Mouse (Mus musculus) telencephalon, adult 2 months (tissue): ENCODE measurements at regions not wholly inside any gene's neighbourhood (a gene's known extent, or its start where the extent isn't known, plus 50 kb on each side); places are given as distances from the start of the nearest gene placed in this dataset.
"Not testable (repeated sequence)": the region's sequence is repeated elsewhere in the genome, so short reads cannot be mapped to it uniquely, and the experiment has no call there.

Source experiments
- DNase-seq: peaks from one replicate; pipeline ENCODE4 v3.0.0-alpha.2; 2011; ENCODE audit warnings: low read depth, low spot score

DNA sequence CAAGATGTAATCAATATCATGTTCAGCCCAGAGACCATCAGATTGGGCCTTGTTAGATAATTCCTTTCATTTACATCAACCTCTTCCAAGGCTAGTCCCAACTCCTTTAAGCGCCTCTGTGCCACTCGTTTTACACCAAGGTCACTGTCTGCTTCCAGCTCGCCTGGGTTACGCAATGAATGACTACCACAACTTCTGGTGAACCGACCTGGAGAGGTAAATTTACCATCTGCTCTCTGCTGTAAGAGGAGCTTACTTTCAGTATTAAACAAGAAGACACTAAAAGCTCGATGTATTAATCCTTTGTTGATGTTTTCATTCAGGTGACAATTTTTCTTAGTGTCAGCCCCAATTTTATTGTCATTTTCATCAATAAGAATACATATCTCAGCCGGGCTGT is 51.7 kb upstream of the Fam174b start:
- DNase-seq = no peak

DNA sequence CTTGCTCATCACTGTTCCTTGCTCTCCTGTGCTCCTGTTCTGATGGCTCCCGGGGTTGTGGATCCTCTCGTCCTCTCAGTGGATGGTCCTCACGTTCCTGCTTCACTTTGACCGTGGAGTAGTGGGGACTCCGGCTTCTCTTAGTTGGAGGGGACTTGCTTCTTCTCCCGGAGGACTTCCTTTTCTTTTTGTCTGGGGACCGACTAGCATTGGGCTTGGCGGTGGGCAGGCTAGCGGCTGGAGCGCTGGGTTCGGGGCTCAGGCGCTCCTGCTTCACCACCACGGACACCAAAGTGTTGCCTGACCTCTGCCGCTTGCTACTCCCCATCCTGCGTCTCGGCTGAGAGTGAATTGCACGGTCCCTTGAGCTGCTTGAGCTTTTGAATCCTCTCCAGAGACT is 53.9 kb upstream of the Fam174b start:
- DNase-seq = not testable (repeated sequence)

DNA sequence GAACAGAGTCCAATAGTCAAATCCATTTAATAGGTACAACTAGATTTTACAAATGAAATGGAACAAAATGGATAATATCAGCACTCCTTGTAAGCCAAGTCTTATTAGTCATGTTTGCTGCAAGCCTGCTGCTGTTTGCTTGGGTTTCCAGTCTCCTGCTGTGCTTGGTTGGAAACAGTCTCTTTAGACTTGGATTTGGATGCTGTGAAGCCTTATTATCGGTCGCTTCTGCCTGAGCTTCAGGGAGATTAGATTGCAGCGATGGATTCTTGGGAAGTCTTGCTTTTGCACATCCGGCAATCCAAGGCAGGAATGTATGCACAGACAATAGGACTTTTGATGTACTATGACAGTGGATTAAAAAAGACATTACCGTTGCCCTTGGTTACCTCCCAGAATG is 57.3 kb upstream of the Fam174b start:
- no peak for DNase-seq

DNA sequence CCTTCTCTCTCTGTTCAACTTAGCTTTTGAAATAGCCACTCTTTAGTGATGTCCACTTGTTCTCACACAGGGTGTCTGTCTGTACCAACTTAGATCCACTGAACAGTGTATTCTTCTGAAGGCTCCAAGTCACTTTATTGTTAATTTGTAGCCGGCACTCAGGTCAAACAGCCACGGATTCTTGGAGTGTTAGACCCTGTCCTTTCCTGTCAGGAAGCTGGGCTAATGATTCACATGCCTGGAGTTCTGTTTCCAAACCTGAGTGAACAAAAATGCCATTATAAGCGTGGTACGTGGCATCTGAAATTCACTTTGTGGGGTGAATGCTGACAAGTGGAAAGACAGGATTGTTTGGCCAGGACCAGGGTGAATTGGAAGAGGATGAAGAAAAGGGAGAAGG is 69.5 kb upstream of the Fam174b start:
- DNase-seq = no peak

DNA sequence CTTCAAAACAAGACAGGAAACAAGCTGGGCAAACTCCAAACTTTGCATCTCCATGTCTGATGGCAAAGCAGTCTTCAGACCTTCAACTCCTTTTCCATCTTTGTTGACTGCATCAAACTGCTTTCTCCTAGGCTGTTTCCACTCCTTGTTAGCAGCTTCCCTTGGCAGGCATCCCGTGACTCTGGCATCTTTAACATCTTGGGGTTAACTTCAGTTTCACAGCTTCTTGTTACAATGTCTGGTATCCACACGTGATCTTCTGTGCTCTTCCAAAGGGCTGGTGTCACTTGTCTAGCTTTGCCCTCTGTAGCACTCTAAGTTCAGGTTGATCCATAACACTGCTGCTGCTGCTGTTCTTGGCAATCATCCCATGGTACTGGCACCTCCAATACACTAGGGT is 71.3 kb upstream of the Fam174b start:
- DNase-seq = no peak

DNA sequence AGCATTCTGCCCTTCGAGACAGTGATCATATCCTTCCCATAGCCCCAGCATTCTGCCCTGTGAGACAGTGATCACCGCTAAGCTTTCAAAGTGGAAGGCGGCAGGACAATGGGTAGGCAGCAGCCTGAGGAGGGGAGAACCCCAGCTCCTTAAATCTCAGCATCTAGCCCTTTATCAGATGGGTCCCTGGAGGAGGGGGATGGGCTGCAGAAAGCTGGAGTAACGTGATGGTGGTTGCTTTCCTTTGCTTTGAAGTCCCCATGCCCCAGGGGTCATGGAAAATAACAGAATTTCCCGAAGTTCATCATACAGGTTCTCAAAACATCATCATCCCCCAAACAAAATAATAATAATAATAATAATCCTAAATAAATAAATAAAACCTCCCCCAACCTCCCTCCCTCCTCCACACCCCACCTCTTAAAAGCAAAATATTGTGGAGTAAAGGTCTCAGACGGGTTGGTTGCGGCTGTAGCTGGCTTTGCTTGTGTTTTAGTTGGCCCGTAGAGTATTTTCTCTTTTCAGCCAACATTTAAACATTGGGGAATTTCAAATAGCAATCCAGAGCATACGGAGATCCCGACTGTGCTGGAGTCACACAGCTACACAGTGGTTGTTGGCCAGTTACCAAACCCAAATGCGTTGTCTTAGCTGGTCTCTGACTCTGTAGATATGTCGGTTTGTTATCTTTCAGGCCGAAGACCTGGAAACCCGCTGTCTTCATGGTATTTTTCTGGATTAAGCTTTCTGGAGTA is 73.0 kb upstream of the Fam174b start:
- DNase-seq = no peak

DNA sequence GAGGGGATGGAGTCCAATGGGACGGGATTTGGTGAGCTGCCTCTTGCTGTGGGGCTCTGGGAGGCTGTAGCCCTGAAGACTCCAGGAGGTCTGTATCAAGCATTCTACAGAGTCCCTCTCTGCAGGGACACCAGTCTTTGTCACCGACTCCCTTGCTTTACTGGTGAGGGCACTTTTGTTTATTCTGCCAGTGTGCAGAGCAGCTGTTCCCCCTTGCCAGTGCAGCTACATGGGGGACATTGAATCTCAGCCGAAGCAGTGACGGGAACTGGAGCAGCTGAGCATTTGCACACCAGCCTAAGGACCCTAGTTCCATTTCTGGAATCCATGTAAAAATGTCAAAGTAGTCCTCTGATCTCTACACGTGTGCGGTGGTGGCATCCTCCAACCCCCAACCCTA is 75.1 kb upstream of the Fam174b start:
- no peak for DNase-seq

DNA sequence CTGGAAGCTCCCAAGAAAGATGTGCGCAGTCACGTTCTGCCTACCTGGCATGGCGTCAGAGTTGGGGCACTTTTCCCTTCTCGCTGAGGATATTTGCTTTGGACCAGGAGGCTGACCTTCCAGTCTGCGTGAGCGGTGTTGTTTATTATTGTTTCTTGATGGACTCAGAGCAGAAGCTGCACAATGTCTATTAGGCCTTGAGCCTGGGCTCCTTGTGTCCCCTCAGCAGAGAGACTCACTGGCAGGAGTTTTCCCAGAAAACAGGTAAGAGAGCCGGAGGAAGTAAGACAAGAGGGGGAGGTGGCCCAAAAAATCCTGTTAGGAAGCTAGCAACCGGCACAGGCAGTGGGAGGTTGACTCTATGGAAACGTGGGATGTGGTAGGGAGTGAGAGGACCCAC is 77.6 kb upstream of the Fam174b start:
- no peak for DNase-seq

DNA sequence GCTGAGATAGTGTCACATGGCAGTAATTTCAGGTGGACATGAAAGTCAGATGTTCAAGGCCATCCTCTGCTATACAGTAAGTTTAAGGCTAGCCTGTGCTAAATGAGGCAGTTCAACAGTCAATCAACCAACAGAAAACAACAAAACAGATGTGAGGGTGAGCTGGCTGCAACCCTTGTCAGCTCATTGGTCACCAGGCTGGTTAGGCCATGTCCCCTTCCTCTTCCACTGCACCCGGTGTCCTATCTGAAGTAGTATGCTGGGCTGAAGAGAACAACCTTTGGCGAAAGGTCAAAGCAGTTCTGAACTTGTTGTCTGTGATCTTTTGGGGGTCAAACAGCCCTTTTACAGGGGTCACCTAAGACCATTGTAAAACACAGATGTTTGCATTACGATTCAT is 78.2 kb upstream of the Fam174b start:
- DNase-seq = no peak

DNA sequence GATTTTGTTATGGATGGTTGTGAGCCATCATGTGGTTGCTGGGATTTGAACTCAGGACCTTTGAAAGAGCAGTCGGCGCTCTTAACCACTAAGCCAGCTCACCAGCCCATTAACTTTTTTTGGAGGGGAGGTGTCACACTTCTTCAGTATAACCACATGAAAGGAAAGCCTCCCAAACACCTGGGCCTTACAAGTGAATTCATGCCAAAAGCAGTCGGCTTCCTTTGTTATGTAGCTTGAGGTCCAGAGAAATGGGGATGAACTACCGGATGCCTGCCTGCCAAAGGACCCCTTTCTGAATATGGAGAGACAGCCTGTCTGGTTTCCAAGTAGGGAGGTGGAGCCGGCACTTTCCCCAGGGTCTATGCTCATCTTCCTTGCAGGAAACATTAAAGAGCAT is 80.6 kb upstream of the Fam174b start:
- DNase-seq = no peak

DNA sequence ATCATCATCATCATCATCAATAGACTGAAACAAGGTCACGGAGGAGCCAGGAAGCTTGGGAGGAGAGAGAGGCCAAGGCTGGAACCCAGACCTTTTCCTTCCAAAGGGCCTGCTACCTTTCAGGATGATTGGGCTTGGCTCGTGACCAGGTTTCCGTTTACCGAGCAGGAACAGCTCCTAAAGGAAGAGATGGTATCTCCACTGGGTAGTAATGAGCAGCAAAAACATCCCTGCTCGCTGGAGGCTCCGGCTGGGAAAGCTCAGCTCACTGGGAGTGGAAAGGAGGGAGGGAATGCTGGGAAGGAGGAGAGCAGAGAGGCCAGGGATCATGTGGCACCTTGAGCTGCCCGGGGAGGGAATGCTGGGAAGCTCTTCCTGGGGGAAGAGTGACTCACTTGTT is 82.8 kb upstream of the Fam174b start:
- DNase-seq = no peak

DNA sequence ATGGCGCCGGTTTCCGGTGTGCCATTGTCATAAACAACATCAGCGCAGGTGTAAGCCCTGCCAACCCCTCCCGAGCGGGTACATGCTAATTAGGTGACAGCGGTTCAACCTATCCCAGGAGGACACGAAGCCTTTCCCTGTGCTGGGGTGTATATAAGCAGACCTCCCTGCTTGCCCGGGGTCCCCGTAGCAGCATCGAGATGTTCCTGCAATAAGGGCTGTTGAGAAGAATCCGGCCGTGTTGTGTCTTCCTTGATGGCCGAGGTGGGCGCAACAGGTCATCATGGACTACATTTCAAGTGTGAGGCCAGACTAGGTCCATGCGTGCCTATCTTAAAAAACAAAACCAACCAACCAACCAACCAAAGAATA is 83.7 kb upstream of the Fam174b start:
- not testable (repeated sequence) for DNase-seq

DNA sequence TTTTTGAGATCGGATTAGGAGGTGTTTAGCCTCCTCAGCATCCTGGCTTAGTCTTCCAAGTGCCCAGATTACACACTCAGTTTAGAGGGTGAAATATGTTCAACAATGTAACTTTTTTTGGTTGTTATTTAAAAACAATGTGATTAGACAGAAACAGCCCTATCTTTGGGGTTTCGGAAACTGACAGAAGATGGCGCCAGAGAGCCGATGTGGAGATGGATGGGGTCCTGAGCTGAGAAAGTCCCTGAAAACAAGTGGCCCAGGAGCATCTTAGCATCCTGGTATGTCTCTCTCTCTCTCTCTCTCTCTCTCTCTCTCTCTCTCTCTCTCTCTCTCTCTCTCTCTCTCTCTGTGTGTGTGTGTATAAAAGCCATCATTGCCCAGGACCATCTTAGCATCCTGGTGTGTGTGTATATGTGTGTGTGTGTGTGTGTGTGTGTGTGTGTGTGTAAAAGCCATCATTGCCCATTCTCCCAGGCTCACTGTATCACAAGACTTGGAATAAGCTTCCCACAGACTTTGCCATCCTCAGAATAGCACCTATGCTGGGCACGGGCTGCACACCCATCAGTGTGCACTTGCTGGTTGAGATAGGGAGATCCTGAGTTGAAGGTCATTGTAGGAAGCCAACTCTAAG is 84.2 kb upstream of the Fam174b start:
- no peak for DNase-seq

DNA sequence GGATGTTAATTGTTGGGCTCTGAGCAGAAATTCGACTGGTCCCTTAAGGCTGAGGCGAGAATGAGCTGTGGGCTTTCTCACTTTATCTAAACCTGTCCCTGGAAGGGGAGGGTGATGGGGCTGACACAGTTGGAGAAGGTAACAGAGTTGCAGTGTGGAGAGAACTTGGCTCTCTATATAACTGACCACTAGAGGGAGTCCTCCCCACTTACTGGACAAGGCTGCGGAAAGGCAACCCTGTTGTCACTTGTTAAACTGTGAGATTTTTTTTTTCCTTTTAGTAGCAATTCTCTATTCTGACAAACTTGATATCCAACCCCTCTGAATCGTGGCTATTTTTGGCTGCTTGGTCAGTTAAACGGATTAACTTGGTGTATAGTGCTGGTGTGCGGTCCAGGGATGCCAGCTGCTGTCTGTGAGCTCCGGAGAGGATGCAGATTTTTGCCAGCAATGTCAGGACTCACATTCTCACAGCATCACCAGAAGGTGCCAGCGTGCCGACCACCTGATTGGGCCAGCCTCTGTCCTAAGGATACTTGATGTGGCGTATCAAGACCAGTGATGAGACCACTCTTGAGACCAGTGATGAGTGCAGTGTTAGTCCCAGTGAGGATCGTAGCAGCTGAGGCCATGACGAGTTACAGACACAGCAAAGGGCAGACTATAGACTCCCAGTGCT is 85.8 kb upstream of the Fam174b start:
- DNase-seq = peak; percentile 40

DNA sequence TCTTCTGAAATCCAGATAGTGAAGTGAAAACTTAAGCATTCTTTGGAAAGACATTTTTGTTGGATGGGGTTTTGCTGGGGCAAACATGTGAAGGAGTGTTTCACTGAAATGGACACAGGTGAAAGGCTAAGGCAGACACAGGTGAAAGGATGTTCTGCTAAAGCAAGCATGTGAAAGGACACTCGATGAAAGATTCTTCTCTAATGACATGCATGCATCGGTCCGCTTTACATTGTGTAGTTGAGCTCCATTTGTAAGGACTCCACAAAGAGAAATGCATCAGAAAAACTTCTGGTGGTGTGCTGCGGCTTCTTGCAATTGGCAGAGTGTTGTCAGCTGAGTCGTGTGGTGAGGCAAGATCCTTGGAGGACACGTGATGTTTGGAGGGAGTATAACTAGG is 89.2 kb upstream of the Fam174b start:
- no peak for DNase-seq

DNA sequence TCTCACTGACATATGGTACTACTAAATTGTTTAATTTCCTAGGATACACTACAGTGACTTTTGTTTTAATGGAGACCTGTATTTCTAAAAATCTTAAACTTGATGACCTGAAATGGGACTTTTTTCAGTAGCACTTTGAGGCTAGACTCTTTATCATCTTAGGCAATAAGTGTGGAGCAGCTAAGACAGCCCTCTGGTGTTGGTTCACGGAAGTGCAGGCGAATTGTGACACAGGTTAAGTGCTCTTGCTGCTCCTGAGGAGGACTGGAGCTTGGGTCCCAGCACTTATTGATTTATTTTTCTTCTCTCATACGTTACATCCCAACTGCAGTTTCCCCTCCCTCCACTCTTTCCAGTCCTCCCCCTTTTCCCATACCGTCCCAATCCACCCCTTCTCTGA is 92.1 kb upstream of the Fam174b start:
- DNase-seq = peak; percentile 65

DNA sequence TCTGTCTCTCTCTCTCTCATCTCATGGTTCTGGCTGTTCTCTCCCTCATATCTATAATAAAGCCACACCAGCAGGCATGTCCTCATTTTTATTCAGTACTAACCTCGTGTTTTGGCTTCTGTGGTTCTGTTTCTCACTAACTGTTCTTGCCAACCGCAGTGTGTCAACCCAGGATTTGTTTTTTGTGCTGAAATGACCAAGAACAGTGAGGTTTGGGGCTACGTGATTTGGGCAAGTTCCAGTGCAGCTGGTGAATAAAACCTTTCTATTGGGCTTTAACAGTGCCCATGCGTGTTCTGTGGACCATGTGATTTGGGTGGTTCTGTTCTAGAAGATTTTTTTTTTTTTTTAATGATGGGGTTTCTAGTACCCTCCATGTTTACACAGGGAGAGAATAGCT is 93.0 kb upstream of the Fam174b start:
- peak; percentile 55 for DNase-seq

DNA sequence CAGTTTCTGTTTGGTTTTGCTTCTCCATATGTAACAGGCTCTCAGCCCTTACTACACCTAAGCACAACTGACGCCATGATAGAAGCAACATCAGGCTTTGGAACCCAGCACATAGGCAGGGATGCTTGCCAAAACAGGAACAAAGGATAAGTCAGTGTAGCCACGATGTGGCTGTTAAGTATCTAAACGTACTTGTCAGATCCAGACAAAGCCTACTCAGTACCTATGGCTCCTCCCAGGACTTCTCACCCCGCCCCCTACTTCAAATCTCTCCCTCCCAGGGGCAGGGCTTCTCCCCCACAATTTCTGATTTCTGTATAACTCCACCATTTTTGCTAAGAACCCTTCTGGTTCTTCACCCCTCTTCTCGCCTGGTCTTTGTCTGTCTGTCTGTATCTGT is 93.4 kb upstream of the Fam174b start:
- DNase-seq = no peak

DNA sequence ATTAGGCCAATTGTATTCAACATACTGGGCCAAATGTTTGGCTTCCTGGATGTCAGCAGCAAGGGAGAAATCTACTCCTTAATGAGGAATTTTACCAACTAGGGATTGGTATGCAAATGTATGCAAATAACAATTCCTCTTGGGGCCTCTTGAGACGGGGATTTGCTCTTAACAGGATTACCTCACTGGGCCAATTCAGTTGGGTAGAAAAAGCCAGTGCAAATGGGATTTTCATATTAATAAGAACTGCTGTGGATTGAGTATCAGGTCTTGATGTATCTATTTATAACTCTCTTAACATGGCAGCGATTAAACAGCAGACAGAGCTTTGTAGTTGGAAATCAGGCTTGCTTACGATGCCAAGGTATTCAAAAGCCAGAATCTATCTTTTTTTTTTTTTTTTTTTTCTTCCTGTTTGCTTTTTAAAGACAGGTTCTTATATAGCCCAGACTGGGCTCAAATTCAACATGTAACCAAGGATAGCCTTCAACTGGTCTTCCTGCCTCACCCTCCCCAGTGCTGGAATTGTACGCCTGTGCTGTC is 95.7 kb upstream of the Fam174b start:
- DNase-seq = no peak

DNA sequence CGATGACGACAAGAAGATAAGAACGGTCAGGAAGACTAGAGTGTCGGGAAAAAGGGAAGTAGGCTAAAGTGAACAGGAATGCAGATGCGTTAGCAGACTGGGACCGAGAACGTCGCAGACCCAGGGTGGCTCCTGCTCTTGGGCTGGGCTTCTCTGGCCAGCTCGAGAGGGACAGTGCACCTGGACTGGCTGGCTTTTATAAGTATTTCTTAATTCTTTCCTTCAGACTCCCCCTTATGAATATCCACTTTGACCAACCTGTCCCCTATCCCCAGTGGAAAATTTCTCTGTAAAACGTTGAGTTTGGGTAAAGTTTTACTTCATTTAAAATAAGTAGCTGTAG is 96.1 kb upstream of the Fam174b start:
- no peak for DNase-seq

DNA sequence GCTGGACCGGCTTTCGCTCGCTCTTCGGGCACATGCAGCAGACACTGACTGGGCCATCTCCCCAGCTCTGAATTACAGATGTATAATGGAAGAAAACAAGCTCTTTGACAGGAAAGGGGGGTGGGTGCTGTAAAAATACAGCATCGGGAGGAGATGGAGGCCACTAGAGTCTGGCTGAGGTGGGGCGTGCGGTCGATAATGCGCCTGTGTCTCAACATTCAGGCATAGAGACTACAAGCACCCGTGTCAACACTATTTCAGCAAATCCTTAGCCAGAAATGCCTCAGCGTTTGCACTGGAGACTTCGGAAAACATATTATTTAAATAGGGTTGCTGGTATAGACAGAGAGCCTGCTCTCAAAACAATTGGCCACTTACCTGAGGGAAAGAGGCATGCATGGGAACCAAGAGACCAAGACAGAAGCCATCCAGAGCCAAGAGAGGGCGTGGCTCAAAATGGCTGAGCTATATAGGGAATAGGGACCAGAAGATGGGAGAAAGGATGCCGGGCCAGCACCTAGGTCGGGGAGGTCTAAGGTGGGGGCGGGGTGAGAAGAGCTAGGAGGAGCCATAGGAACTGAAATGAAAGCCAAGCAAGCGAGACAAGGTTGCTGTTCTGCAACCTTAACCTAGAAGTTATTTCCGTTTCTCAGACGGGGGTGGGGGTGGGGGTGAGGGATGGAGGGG is 96.7 kb upstream of the Fam174b start:
- no peak for DNase-seq

DNA sequence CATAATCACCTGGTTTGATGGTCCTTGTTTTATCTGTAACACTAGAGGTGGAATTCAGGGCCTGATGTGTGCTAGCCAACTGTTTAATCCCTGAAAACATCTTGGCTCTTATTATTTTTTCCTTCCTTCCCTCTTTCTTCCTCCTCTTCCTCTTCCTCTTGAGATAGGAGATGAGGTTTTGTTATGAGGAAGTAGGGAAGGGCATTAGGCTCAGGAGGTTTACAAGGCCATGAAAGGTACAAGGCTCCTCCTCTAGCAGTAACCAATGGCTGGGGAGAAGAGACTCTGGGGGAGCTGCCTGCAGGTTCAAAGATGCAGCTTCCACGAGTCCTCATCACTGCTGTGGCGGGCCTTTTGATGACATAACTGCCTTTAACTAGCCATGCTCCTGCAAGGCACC is 98.6 kb upstream of the Chd2 start:
- DNase-seq = no peak

DNA sequence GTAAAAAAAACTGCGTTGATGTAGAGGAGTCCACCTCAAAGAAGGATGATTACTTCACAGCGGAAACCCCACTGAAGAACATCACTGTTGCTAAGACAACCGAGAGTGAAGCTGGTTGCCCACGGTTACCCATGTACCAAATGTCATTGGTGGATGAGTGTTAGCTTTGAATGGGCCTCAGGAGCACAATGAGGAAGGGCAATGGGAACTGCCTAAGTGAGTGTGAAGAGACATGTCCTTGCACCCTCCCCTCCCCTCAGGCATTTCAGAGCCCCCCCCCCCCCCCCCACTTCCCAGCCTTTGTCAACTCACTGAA is 96.1 kb upstream of the Chd2 start:
- DNase-seq = peak; percentile 63
